Mouse (Mus musculus) spleen, adult 2 months (tissue): ENCODE data around the gene Tbcd.

Experiments
- CTCF ChIP-seq: fragments of 200-500 bp; IDR thresholded peaks from 2 replicates; pipeline ENCODE4 v1.5.1; 2011; ENCODE audit warnings: mild to moderate bottlenecking, inconsistent platforms; ENCODE audit not compliant: insufficient read depth, insufficient read length, insufficient replicate concordance; ENCODE audit errors: extremely low read depth
- POLR2A ChIP-seq: fragments of 200-500 bp; IDR thresholded peaks from 2 replicates; pipeline ENCODE4 v1.6.1; 2011; ENCODE audit warnings: low read depth, low read length, inconsistent platforms

DNA sequence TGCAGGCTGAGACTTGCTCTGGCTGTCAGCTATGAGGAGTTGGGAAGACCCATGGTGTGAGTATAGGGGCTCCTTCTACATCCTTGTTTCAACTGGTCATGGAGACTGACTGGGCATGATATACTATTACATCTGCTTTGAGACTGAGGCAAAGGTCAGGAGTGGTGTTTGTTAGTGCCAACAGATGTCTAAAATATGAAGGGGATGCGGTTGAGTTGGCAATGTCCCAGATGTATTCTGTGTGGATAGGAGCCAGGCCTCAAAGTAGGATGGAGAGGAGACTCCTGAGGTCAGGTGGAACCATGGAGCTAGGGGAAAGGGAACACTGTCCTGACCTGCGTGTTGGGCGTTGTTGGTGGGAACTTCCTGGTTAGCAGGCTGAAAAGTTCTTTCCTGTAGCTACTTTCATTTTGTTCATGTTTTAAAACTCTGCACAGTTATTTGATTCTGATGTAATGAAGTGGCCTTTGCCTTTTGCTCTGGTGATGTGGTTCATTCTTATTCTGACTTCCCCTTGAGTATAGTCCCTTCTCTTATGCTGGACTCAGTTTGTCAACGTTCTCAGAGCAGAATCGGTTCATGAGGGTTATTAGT is 99.6 kb downstream of the Tbcd start:
- TF ChIP-seq CTCF (no peak), POLR2A (no peak)
